Mouse (Mus musculus) myocyte (in vitro differentiated cells): ENCODE data around the gene Crat.

Experiments used
- E2F4 ChIP-seq: IDR thresholded peaks from one replicate; pipeline ENCODE4 v1.6.1; 2011; ENCODE audit warnings: mild to moderate bottlenecking, control low read depth, moderate library complexity; ENCODE audit not compliant: insufficient read depth
- POLR2A ChIP-seq: IDR thresholded peaks from one replicate; pipeline ENCODE4 v1.6.1; 2011; ENCODE audit warnings: low read depth, mild to moderate bottlenecking, control low read depth, moderate library complexity; ENCODE audit not compliant: insufficient read length
- TCF12 ChIP-seq: IDR thresholded peaks from one replicate; pipeline ENCODE4 v1.6.1; 2011; ENCODE audit warnings: mild to moderate bottlenecking, control low read depth; ENCODE audit not compliant: poor library complexity, insufficient read depth, severe bottlenecking
- USF1 ChIP-seq: IDR thresholded peaks from one replicate; pipeline ENCODE4 v1.6.1; 2011; ENCODE audit warnings: low read depth, mild to moderate bottlenecking, control low read depth, moderate library complexity

- TF ChIP-seq TCF12 (no peak), E2F4 (peak; percentile 9), POLR2A (peak; percentile 87), USF1 (no peak)
These were observed 479 bp upstream of the Crat start, which contains the start of gene Ptpa for GRCm38 (mm10) chr2:30415936-30416648.
